Mouse (Mus musculus): ENCODE results near the gene Fam173a. TPM values are rescaled to one million over a fixed set of nuclear protein-coding genes. Genes with fewer than 3 reads are reported as not detected.

The Fam173a gene
- polyA plus RNA-seq, 1 experiment from 2014 or later, result 57.1 TPM

DNA sequence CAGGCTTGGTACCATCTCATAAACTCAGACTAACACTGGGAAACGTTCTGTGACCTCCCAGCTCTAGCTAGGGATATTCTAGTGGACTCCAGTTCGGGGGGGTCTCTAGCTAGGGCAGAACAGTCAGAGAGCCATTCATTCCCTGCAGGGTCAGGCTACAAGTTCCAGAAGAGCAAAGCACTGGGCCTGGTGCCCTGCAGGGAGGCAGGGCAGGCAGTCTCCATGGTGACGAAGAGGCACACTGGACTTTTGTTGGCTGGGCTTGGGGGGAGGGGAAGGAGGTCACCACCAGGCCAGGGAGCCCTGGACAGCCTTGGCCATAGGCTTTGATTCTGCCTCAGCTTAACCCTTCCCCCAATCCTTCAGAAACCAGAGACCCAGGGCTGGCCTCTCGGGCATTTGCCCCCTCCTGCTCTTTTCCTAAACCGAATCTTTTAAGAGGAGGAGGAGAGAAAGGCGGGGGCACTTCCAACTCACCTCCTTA lies 3.0 kb upstream of the Fam173a start, which contains the start of gene AC134908.4:
Gene AC134908.4, minus strand, starts transcription at position 51 of the 484 bp plus-strand sequence.
- H3K4me3 ChIP-seq (ENCODE audit: low read depth, low read length), result peak within 1 kb of the TSS; percentile 86
- peaks cover 38% of the 10 kb centered on the region for H3K4me1 ChIP-seq (ENCODE audit: control insufficient read depth, low read depth, low read length)
- no peaks in the 10 kb centered on the region for H3K27me3 ChIP-seq (ENCODE audit: control insufficient read depth, insufficient read depth, low read depth, low read length)
- no peak for ATAC-seq (ENCODE audit: low read depth)
- H3K4me2 ChIP-seq (ENCODE audit: low read depth, low read length), result peak within 1 kb of the TSS; percentile 94
- H3K36me3 ChIP-seq (ENCODE audit: control insufficient read depth, insufficient read depth), result no peaks in the 10 kb centered on the region
- 45% methylated on average over 6 of the region's 6 CpGs for WGBS (ENCODE audit: insufficient replicate concordance)
- H3K27ac ChIP-seq (ENCODE audit: low read length), result no peak within 1 kb of the TSS
- no peaks in the 10 kb centered on the region for H3K9me3 ChIP-seq (replicated peaks; ENCODE audit: control insufficient read depth, low read length)
- peak within 1 kb of the TSS; percentile 74 for H3K9ac ChIP-seq (ENCODE audit: low read depth, low read length)

DNA sequence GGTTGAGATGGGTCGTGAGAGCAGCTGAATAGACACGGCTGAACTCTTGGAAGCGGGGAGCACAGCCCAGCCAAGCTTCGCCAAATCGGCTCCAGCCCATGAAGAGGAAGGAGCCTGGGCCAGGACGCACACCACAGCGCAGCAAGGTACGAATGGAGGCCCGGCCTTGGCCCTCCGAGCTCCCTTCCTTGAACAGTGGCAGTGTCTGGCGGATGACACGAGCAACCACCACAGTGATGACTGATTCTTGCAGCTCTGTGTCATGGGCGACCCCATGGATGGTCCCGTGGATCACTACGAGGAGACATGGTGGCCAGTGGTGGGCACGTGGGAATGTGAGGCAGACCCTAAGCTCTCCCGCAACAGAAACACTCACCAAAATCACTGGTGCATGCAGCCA lies 2.3 kb upstream of the Fam173a start:
- WGBS (ENCODE audit: insufficient replicate concordance), result 84% methylated on average over 17 of the region's 17 CpGs
- no peaks in the 10 kb centered on the region for H3K36me3 ChIP-seq (ENCODE audit: control insufficient read depth, insufficient read depth)
- peaks cover 38% of the 10 kb centered on the region for H3K4me1 ChIP-seq (ENCODE audit: control insufficient read depth, low read depth, low read length)
- no peak overlapping the region for H3K27ac ChIP-seq (ENCODE audit: low read length)
- no peak overlapping the region for H3K9ac ChIP-seq (ENCODE audit: low read depth, low read length)
- H3K4me2 ChIP-seq (ENCODE audit: low read depth, low read length), result no peak overlapping the region
- no peak for ATAC-seq (ENCODE audit: low read depth)
- H3K9me3 ChIP-seq (replicated peaks; ENCODE audit: control insufficient read depth, low read length), result no peaks in the 10 kb centered on the region
- H3K27me3 ChIP-seq (ENCODE audit: control insufficient read depth, insufficient read depth, low read depth, low read length), result no peaks in the 10 kb centered on the region
- no peak overlapping the region for H3K4me3 ChIP-seq (ENCODE audit: low read depth, low read length)

DNA sequence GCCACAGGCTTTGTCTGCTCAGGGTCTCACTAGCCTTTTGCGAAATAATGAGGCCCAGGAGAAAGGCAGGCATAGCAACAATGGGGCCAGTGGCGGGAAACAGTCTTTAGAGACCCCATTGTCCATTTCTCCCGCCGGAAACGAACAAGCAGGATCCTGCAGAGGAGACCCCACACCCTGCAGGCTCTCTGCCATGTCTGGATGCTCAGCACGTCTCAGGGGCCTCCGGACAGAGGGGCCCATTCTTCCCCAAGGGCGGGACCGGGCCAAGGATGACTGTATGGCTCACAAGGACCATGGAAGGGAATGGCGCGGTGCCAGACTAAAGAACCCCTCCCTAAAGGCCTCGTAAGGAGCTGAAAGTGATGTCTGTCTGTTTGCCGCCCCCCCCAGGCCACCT lies 1.5 kb upstream of the Fam173a start:
- Histone ChIP-seq H3K36me3 (ENCODE audit: control insufficient read depth, insufficient read depth) (no peaks in the 10 kb centered on the region), H3K4me1 (ENCODE audit: control insufficient read depth, low read depth, low read length) (peaks cover 38% of the 10 kb centered on the region), H3K27ac (ENCODE audit: low read length) (no peak overlapping the region), H3K9ac (ENCODE audit: low read depth, low read length) (no peak overlapping the region), H3K4me2 (ENCODE audit: low read depth, low read length) (no peak overlapping the region), H3K4me3 (ENCODE audit: low read depth, low read length) (no peak overlapping the region), H3K27me3 (ENCODE audit: control insufficient read depth, insufficient read depth, low read depth, low read length) (no peaks in the 10 kb centered on the region), H3K9me3 (replicated peaks; ENCODE audit: control insufficient read depth, low read length) (no peaks in the 10 kb centered on the region)
- ATAC-seq (ENCODE audit: low read depth), result no peak
- 72% methylated on average over 13 of the region's 13 CpGs for WGBS (ENCODE audit: insufficient replicate concordance)

DNA sequence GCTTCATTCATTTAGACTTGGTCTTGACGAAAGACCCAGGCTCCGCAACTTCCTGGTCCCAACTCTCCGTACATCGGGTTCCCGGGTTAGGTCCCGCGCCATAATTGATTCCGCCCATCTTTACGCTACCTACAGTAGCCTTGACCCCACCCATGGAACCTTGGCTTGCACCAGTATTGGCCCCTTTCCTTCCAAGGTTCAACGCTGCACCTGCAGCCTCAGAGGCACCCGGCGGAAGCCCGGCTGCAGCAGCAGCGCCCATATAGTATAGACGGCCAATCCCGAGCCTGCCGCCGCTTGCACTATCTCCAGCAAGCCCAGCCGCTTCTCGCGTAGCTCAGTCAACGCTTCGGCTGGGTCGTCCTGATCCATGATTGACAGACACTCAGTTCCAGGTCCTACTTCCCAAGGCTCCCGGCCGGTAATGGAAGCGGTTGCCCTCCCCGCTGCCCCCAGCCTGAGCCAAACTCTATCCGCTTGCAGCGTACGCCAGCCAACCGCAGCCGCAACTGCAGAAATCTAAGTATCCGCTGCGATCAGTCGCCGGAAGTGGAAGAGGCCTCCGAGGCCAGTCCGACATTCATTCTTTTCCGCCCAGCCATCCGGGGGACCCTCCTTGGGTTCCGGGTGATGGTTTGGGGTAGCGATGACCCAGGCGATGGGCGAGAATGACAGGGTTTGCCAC lies 716 bp downstream of the Fam173a start:
- peak; percentile 66 for ATAC-seq (ENCODE audit: low read depth)
- no peaks in the 10 kb centered on the region for H3K9me3 ChIP-seq (replicated peaks; ENCODE audit: control insufficient read depth, low read length)
- H3K27ac ChIP-seq (ENCODE audit: low read length), result peak overlapping the region; percentile 92
- no peaks in the 10 kb centered on the region for H3K27me3 ChIP-seq (ENCODE audit: control insufficient read depth, insufficient read depth, low read depth, low read length)
- H3K9ac ChIP-seq (ENCODE audit: low read depth, low read length), result peak overlapping the region; percentile 78
- H3K4me2 ChIP-seq (ENCODE audit: low read depth, low read length), result peak overlapping the region; percentile 91
- WGBS (ENCODE audit: insufficient replicate concordance), result under 1% methylated on average over 45 of the region's 45 CpGs
- no peaks in the 10 kb centered on the region for H3K36me3 ChIP-seq (ENCODE audit: control insufficient read depth, insufficient read depth)
- peak overlapping the region; percentile 86 for H3K4me3 ChIP-seq (ENCODE audit: low read depth, low read length)
- H3K4me1 ChIP-seq (ENCODE audit: control insufficient read depth, low read depth, low read length), result peaks cover 33% of the 10 kb centered on the region

DNA sequence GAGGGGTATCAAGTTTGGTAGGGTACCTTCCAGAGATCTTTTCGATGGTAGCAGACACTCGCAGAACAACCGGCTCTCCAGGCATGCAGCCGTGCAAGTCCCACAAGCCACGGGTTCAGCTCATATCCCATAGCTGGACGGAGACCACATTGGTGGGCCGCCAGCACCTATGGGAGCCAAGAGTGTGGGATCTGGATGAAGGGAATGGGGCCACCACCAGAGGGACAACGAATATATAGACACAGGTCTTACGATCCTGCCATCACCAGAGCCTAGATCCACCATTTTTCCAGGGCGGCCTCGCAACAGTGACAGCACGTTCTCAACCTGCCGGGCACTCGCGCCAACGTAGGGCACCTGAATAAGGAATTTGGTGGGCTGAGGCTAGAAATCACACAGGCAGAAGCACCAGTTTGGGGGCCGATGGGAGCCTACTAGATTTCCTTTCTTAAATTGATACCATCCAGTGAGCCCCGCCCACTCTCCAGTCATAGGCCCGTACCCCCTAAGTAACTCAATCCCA lies 1.3 kb downstream of the Fam173a start:
- Histone ChIP-seq H3K4me1 (ENCODE audit: control insufficient read depth, low read depth, low read length) (peaks cover 31% of the 10 kb centered on the region), H3K36me3 (ENCODE audit: control insufficient read depth, insufficient read depth) (no peaks in the 10 kb centered on the region), H3K9me3 (replicated peaks; ENCODE audit: control insufficient read depth, low read length) (no peaks in the 10 kb centered on the region), H3K9ac (ENCODE audit: low read depth, low read length) (peak overlapping the region; percentile 78), H3K27ac (ENCODE audit: low read length) (peak overlapping the region; percentile 92), H3K27me3 (ENCODE audit: control insufficient read depth, insufficient read depth, low read depth, low read length) (no peaks in the 10 kb centered on the region), H3K4me3 (ENCODE audit: low read depth, low read length) (peak overlapping the region; percentile 86), H3K4me2 (ENCODE audit: low read depth, low read length) (peak overlapping the region; percentile 91)
- WGBS (ENCODE audit: insufficient replicate concordance), result 27% methylated on average over 19 of the region's 19 CpGs
- ATAC-seq (ENCODE audit: low read depth), result no peak

DNA sequence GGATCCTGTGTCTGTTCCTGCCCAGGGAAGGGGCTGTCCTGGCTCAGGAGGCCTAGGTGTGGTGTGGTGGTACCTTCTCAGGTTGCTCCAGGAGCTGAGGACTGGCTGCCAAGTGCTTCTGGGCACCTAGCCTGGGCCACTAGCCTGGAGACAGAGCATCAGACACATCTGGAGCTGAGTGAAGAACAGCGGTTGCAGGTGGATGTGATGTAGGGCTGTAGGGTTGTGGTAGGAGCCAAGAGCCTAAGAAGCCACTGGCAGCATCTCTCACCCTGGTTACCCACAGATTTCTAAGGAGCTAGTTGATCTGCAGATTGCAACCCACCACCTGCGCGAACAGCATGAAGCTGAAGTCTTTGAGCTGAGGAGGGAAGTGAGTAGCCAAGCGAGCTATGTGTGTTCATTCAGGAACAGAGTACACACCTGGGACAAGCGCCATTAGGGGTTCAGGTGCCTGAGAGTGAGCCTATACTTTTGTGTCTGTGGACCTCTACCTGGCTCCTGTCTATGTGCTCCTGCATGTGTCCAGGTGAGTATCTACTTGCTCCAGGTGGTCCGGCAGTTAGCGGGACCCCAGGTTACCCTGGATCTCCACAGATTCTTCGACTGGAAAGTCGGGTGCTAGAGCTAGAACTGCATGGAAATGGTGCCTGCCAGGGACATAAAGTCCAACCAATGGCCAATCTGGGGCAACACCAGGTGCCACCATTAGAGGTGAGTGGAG lies 5.8 kb downstream of the Fam173a start:
- WGBS (ENCODE audit: insufficient replicate concordance), result 82% methylated on average over 9 of the region's 9 CpGs
- Histone ChIP-seq H3K4me3 (ENCODE audit: low read depth, low read length) (no peak overlapping the region), H3K9me3 (replicated peaks; ENCODE audit: control insufficient read depth, low read length) (no peaks in the 10 kb centered on the region), H3K9ac (ENCODE audit: low read depth, low read length) (no peak overlapping the region), H3K4me1 (ENCODE audit: control insufficient read depth, low read depth, low read length) (peaks cover 14% of the 10 kb centered on the region), H3K4me2 (ENCODE audit: low read depth, low read length) (no peak overlapping the region), H3K36me3 (ENCODE audit: control insufficient read depth, insufficient read depth) (no peaks in the 10 kb centered on the region), H3K27ac (ENCODE audit: low read length) (no peak overlapping the region), H3K27me3 (ENCODE audit: control insufficient read depth, insufficient read depth, low read depth, low read length) (no peaks in the 10 kb centered on the region)
- no peak for ATAC-seq (ENCODE audit: low read depth)

DNA sequence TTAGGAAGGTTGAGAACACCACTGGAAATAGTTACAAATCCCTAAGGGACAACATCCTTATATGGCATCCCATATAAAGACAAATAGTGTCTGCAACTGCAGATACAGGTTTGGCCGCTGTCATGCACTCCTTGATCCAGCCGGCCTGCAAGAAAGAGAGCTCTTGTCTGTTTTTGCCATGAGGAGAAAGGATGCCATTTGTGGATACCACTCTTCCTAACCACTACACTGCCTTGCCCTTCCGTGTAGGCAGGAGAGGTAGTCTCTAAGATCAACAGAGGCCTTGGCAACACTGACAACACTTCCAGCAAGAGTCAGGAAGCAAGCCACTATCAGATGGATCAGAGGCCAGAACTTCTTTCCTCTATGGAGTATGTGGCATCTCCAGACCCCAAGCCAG lies 6.4 kb downstream of the Fam173a start, which contains the start of gene Ccdc78:
Gene Ccdc78, plus strand, starts transcription at position 301 of the 400 bp plus-strand sequence.
- Histone ChIP-seq H3K27me3 (ENCODE audit: control insufficient read depth, insufficient read depth, low read depth, low read length) (no peaks in the 10 kb centered on the region), H3K36me3 (ENCODE audit: control insufficient read depth, insufficient read depth) (peaks cover 4% of the 10 kb centered on the region; the same call in 1 of the 2 replicates), H3K9me3 (replicated peaks; ENCODE audit: control insufficient read depth, low read length) (no peaks in the 10 kb centered on the region), H3K27ac (ENCODE audit: low read length) (peak within 1 kb of the TSS; percentile 54), H3K4me1 (ENCODE audit: control insufficient read depth, low read depth, low read length) (peaks cover 11% of the 10 kb centered on the region), H3K4me2 (ENCODE audit: low read depth, low read length) (peak within 1 kb of the TSS; percentile 69), H3K4me3 (ENCODE audit: low read depth, low read length) (peak within 1 kb of the TSS; percentile 76), H3K9ac (ENCODE audit: low read depth, low read length) (peak within 1 kb of the TSS; percentile 71)
- no peak for ATAC-seq (ENCODE audit: low read depth)
- 66% methylated on average over 3 of the region's 3 CpGs for WGBS (ENCODE audit: insufficient replicate concordance)

DNA sequence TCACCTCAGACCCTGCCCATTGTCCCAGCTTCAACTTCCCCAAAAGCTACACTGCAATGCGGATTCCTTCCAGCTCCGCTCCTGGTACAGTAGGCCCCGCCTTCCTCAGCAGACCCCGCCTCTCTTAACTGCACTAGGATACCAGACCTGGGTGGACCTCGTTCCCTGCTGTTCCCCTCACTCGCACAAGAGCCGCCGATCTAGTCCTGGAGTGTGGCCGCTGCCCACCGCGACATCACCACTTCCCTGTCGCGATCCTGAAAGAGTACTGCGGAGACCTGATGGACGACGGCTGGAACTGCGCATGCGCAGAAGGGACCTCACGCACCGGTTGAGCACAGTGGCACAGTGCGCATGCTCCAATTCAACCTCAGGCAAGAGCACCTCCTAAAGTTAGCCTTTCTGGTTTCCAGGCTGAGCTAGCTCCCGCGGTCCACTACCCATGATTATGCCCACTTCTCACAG lies 7.4 kb downstream of the Fam173a start, which contains the start of gene Haghl:
Gene Haghl, minus strand, starts transcription at position 393 of the 465 bp plus-strand sequence.
- under 1% methylated on average over 23 of the region's 23 CpGs for WGBS (ENCODE audit: insufficient replicate concordance)
- Histone ChIP-seq H3K36me3 (ENCODE audit: control insufficient read depth, insufficient read depth) (peaks cover 7% of the 10 kb centered on the region; the same call in 1 of the 2 replicates), H3K4me3 (ENCODE audit: low read depth, low read length) (peak within 1 kb of the TSS; percentile 76), H3K4me1 (ENCODE audit: control insufficient read depth, low read depth, low read length) (peaks cover 5% of the 10 kb centered on the region), H3K27ac (ENCODE audit: low read length) (peak within 1 kb of the TSS; percentile 54), H3K9me3 (replicated peaks; ENCODE audit: control insufficient read depth, low read length) (no peaks in the 10 kb centered on the region), H3K9ac (ENCODE audit: low read depth, low read length) (peak within 1 kb of the TSS; percentile 71), H3K27me3 (ENCODE audit: control insufficient read depth, insufficient read depth, low read depth, low read length) (no peaks in the 10 kb centered on the region), H3K4me2 (ENCODE audit: low read depth, low read length) (peak within 1 kb of the TSS; percentile 69)
- ATAC-seq (ENCODE audit: low read depth), result peak; percentile 86

Measured in liver, embryonic 16.5 days (tissue).